Mouse (Mus musculus): ENCODE data around the gene Rxfp2.

Gene Rxfp2

DNA sequence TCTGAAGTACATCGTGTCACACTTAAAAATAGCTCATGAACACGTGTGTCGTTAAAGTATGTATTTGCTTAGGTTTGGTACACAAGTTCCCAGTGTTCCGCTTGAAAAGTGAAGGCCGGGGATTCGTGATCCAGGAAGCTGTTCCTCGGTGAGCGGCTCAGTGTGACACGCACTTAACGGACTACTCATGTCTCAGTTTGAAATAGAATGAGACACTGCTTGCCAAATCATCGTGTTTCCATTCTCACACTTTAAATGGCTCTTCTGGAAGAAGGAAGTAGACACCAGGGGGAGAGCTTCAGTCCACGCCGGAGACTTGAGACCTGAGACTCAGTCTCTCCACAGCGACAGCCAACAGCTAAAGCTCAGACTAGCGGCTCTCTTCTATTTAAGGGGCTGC, 28.0 kb downstream of the Rxfp2 start:
- DNase-seq, result no peak

DNA sequence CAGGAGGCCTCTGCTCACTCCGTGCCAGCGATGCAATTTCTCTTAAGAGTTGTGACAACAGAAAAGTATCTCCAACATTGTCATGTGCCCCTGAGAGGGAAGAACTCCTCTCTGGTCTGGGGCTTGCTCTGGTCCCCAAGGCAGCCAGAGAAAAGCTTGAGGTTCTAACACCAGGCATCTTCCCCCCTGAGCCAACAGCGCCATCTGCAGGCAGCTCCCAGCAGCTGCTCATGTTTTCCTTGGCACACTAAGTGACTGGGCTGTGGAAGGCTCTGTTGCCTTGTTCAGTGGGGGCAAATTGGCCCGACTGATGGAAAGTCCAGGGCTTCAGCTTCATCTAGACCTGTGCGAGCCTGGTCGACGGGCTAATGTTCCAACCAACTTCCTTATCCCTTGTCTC, 31.5 kb downstream of the Rxfp2 start:
- no peak for DNase-seq

GRCm38 (mm10) chr5:150051828-150052227, 33.4 kb downstream of the Rxfp2 start:
- DNase-seq, result peak in 1 of 2 experiments; percentile 23

- no peak for DNase-seq
These were observed 34.8 kb downstream of the Rxfp2 start for GRCm38 (mm10) chr5:150053294-150053693.

DNA sequence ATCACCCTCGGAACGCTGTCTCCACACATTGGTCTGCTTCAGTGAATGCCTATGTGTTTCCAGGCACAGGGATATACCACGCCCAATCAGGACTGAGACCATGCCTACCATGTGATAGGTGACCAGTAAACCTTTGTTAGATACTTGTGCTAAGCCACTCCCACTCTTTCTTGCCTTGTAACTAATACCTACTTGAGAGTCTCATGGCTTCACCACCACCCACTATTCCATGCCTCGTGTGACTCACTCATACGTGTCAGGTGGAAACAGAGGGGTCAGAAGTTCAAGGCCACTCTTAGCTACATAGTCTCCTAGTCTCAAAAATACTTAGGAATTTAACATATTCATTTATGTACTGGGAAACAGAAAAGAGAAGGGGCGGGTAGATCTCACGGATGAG, 35.5 kb downstream of the Rxfp2 start:
- no peak for DNase-seq

GRCm38 (mm10) chr5:150055322-150055721, 36.8 kb downstream of the Rxfp2 start:
- DNase-seq, result no peak

DNA sequence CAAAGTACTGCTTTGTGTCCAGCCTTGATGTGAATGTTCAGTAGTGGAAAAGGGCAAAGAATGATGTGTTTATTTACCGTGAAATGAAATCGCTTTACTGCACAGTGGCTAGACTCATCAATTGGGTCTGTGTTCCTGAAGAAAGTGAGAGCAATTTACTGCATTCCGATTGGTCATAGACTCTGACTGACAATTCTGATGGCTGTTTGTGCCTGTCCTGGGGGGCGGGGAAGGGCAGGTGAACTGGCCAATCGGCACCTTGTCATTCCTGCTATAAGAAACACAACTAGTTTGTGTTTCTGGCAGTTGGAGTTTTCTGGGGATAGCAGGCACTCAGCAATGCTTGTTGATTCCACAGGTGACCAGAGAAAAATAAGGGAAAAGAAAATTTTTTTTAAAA, 37.6 kb downstream of the Rxfp2 start:
- DNase-seq, result no peak

- DNase-seq, result no peak
These were observed 40.4 kb downstream of the Rxfp2 start for GRCm38 (mm10) chr5:150058845-150059244.

GRCm38 (mm10) chr5:150059466-150059865, 41.0 kb downstream of the Rxfp2 start:
- no peak for DNase-seq

GRCm38 (mm10) chr5:150061086-150061485, 42.6 kb downstream of the Rxfp2 start:
- no peak for DNase-seq

- DNase-seq, result no peak
These were observed 45.8 kb downstream of the Rxfp2 start for GRCm38 (mm10) chr5:150064286-150064685.

DNA sequence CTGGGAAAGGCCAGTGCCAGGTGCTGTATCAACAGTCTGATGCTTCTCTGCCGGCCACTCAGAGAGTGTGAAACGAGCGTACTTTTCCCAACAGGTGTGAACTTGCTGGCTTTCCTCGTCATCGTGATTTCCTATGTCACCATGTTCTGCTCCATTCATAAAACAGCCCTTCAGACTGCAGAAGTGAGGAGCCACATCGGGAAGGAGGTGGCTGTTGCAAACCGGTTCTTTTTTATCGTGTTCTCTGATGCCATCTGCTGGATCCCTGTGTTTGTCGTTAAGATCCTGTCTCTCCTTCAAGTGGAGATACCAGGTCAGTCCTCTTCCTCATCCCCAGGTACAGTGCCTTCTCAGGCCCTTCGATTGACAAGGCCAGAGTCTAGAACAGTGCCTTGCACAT, 51.6 kb downstream of the Rxfp2 start:
- no peak for DNase-seq

DNA sequence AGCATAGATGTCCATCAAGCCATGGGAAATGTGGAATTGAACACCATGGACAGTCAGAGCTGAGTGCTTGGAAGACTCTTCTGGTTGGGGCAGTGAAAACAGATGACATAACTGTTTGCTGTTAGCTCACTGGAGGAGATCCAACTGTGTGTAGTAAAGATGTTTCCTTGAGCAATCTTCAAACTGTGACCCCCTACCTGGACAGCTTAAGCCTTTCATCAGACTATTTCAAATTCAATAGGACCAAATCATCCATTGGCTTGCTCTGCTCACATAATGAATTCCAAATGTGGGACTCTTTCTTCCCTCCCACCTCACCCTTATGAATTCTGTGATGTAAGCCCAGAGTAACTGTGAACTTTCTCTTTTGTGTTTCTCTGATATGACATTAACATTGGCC, 53.3 kb downstream of the Rxfp2 start:
- no peak for DNase-seq

DNA sequence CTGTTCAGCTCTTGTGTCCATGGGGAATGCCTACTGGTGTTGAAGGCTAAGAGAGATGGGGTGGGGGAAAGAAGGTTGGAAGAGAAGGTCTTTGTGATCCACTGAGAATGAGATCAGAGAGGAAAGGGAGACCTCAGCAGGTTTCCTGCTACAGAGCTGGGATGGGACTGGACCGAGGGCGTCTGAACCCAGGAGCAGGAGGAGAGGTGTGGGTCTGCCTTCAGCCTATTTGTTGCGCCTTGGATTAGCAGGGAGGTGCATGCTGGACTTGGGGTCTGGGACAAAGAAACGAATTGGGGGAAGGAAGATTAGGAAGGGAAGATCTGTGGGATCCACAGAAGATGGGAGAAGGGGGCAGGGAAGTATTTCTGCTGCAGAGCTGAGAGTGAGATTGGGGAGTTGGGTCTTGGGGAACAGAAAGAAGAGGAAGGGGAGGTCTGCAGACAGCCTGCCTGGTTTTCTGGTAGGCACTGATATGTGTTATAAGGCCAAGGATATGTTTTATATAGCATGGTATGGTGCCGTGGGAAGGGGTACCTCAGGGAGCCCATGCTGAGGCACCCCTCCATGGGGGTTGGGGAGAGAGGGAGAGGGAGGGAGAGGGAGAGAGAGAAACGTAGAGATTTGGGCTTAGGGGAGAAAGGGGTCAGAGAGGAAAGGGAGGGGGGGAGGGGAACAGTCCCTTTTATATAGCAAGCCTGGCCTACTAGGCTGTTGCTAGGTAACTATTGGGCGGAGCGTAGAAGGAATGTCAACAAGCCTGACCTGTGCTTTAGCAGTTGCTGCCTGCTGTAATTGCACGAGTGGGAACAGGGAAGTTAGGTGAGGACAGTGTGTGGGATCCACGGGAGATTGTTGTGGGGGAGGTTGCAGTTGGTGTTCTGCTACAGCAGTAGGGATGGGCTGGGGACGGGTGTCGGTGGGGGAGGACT, 61.7 kb downstream of the Rxfp2 start:
- DNase-seq, result no peak

DNA sequence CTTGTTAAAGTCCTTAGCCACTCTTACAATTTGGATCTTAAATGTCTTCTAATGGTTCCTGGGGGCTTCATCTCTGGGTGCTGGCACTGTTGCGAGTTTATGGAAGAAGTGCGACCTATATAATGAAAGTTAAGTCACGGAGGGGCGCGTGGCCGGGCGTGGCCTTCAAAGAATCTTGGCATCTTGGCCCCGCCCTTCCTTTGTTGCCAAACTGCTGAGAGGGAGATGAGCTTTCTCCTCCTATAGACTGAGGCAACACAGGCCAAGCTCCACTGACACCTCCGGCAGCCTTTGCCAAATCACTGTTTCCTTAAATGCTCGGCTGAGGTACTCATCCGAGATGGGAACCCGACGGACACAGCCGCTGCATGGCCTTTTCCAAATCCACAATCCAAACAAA, 64.2 kb downstream of the Rxfp2 start:
- DNase-seq, result no peak

DNA sequence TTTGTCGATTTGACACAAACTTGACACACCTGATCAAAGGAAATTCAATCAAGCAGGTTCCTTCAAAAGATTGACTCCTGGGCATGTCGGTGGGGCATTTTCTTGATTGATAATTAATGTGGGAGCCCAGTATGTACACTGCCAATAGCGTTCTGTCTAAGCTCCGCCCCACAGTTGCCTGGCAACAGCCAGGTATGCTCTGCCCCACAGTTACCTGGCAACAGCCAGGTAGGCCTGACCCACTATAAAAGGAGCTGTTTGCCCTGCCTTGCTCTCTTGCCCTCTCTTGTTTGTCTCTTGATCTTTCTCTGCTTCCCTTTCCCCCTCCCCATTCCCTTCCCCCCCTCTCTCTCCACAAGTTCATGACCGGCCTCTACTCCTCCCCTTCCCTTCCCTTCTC, 64.7 kb downstream of the Rxfp2 start:
- DNase-seq, result no peak

DNA sequence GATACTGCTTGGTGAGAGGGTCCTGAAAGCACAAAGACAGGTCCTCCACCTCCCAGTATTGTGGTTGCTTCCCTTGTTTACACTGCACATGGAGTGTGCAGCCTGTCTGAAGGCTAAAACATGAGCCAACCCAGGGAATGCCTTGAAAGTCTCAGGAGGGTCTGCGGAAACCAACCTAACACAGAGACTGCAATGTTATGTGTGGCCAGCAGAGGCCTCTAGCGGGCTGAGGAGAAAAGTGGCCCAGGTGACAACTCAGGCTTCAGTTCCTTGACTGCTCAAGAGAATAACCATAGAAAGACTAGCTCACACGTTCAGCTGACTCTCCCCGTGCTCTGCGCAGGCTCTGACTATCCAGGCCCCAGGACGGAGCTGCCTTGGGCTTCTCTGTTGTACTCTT, 79.1 kb downstream of the Rxfp2 start:
- peak in 1 of 2 experiments; percentile 60 for DNase-seq

- no peak for DNase-seq
These were observed 80.3 kb downstream of the Rxfp2 start for GRCm38 (mm10) chr5:150098754-150099153.

DNA sequence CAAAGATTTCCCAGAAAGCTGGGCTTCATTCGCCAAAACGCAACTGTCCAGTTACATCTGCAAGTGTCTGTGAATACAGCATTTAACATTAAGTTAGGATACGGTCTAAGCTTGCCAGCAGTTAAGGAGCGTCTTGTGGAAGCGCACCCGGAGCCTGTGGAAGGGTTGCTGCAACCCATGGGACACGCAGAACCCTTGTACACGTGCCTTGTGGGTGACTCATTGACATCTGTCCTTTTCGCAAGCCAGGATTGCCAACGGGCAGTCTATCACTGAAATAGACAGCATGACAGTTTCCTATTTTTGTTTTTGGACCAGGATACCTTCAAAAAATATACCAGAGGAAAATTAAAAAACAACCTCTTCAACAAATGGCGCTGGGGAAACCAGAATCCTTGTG, 83.3 kb downstream of the Rxfp2 start:
- no peak for DNase-seq

DNA sequence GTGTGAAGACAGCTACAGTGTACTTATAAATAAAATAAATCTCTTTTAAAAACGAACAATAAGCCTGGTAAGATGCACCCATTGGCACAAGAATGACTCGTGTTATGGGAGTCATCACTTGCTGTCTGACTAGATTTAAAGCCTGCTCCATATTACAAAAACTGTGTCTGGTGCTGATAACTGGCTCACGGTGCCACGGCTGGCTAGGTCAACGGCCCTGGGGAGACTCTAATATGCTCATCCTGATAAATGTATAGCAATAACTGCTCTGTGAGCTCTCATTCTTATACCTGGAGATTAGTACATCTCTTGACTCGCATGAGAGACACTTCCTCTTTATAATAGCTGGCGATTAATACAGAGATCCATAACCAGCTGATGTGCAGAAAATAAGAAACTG, 87.9 kb downstream of the Rxfp2 start:
- no peak for DNase-seq

- DNase-seq, result no peak
These were observed 92.8 kb downstream of the Rxfp2 start for GRCm38 (mm10) chr5:150111236-150111635.

DNA sequence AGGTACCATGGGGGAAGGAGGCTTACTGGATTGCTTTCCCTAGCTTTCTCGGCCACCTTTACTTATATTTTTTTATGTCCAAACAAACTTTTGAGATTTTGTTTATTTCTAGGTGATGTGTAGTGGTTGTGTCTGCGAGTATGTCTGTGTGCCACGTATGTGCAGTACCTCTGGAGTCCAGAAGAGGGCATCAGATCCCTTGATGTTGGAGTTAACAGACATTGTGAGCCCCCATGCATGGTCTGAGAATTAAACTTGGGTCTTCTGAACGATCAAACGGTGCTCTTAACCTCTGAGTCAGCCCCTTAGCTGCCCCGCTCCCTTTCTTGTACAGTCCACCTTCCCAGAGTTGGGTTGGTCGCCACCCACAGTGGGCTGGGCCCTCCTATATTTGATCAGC, 95.5 kb downstream of the Rxfp2 start:
- DNase-seq, result peak in 1 of 2 experiments; percentile 17

DNA sequence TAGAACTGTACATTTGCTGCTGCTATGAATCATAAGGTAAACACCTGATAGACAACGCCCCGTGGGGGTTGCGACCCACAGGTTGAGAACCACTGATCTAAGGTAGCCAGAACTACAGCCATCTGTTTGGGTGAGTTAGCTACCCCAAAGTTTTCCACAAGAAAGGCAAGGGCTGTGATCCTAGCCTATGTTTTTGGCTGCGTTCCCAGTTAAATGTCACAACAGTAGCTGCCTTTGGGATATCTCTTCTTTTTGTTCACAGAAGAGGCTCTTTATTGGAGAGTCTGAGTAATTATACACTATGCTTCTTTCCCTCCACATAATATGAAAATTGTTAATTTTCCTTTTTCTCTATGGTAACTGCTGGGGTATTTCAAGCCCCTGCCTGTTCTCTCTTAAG, 96.3 kb downstream of the Rxfp2 start:
- DNase-seq, result no peak

DNA sequence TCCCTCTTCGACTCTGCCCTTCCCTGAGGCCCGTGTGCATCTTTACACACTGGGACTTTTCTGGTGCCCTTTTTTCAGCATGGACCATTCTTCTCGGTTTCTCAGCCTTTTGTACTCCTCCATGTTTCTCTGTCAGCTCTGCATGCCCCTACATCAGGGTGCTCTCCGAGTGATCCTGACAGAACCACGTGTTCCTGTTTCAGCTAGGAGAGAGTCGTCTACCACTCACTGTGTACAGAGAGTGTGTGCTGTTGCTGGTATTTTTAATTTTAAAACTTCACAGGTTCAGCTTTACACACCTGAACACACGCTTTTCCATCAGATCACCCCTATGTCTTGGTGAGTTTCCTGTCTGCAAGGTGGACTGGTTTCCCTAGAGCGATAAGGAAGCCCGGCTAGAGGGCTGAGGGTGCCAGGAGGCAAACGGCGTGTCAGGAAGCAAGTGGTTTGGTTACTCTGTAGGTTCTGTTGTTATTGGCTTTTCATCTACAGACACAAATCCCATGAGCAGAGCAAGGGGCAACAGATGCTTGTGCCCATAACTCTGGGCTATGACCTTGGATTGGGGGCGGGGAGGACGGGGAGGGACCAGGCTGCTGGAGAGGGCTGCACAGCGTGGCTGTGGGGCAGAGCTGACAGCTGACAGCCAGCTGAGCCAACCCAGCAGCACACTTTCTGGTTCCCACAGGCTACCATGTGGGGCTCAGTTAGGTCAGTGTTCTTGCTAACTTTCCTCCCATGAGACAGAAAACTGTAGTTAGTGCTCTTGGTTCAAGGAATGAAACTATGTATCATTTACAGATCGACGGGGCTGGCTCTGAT, 97.0 kb downstream of the Rxfp2 start:
- DNase-seq, result peak in 1 of 2 experiments; percentile 12
